Mouse (Mus musculus) heart, postnatal 36 days (tissue): ENCODE measurements at regions not wholly inside any gene's neighbourhood (a gene's known extent, or its start where the extent isn't known, plus 50 kb on each side); places are given as distances from the start of the nearest gene placed in this dataset.
A peak's percentile ranks its signal among the peaks of the same experiment; 100 is the strongest.

Source experiments
- DNase-seq, 2 experiments: peaks; one replicate each; pipeline ENCODE4 v3.0.0; 2021 to 2022
- intact Hi-C: fragments of 180-260 bp; cut with DNase I; formaldehyde crosslinking; loops from one replicate; pipeline ENCODE4 v1.15.1; 2025

DNA sequence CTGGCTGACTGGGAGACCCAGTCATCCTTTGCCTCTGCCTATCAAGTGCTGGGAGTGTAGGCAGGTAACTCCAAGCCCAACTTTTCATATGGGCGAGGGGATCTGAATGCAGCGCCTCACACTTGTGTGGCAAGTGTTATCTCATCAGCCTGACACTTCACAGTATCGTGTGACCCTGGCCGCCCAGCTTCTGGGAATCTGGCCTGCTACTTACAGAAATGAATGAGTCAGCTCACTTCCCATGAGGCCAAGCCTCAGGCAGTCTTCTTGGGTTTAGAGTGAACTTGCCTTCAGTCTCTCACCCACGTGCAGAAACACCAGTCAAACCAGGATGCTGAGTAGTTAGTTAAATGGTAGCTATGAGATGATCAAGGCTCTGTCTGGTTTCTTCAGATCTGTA is 156.5 kb downstream of the En1 start:
- intact Hi-C loops = no loop called here

DNA sequence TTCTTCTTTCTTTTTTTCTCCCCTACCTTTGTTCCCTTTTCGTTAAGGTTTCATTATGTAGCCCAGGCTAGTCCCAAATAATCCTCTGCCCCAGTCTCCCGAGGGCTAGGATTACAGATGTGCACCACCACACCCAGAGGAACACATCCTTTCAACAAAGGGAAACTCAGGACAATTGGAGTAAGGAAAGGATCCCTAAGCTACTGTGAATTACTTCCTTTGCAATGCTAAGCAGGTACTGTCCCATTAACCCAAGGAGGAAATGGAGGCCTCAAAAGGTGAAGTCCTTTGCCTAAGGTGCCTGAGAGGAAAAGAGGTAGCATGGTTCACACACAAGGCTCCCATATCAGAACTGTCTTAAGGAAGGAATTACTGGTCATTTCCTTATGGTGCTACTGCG is 157.2 kb downstream of the En1 start:
- intact Hi-C loops = no loop called here
- no peak for DNase-seq

More for the DNA sequence above, 156.5 kb downstream of the En1 start:
- DNase-seq = peak; percentile 20 to 23

DNA sequence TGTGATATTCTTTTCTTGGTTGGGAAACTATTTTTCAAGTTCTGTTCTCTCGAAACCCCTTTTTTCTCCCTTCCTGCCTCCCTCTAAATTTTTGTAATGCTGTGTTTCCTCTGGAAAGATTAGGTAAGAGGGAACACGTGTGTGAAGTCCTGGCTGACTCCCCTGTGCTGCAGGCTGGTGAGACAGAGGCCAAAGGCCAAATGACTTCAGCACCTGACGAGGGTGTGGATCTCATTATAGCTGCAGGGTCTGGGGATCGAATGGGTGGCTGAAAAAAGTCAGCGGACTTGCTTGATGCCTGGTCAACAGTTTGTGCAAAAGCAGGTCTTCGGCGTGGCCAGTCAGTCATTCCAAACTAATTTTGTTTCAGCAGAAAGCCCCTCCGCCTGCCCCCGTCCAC is 159.1 kb downstream of the En1 start:
- DNase-seq = no peak
- intact Hi-C loops = loop anchor here (5.0 kb wide), 1 partner anchor 161 kb away; no protein-coding TSS in a partner anchor

DNA sequence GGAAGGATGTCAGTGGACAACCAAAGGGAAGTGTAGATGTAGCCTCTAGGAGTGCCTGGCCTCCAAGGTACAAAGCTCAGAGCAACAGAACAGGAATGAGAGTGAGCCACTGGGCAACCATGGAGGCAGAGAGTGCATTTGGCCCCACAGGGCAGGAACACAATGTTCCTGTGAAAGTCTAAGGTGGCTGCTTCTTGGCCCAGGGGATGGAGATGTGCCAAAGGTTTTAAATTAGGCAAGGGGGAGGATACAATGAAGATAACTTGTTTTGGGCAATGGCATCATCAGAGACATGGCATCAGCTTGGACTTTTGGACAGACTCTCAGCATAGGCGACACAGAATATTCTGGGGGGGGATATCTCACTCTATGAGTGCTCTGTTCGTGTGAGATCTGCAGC is 160.3 kb downstream of the En1 start:
- peak in 1 of 2 experiments; percentile 34 for DNase-seq
- intact Hi-C loops = loop anchor here (5.0 kb wide), 1 partner anchor 160 kb away; no protein-coding TSS in a partner anchor

DNA sequence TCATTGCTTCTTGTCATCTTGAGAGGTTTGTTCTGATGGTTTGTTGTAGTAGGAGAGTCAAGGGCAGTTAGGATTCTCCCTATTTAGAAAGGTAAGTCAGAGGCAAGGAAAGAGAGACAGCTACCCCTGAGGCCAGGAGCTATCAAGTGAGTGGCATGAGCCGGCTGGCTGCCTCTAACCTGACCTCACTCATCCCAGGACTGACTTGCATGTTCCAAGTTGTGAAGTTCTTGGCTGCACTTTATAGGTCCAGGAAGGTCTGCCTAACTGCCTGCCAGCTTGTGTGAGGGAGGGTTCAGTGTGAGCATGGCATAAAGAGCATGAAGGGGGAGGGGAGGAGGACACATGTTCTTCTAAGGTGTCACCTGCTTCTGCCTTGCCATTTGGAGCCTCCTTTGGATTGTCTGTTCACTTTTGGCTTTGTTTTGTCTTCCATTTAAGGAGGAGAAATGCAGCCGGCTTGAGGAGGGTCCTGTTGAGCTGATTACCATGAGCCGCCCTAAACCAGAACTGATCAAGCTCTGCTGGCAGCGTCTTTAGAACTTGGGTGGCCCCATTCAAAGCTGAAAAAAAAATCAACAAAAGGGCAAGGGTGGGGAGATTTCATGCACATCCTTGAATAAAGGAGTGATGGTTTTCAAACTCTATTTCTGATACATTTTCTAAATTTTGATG is 160.8 kb downstream of the En1 start:
- intact Hi-C loops = loop anchor here (5.0 kb wide), 1 partner anchor 159 kb away; no protein-coding TSS in a partner anchor
- peak; percentile 10 to 29 for DNase-seq

DNA sequence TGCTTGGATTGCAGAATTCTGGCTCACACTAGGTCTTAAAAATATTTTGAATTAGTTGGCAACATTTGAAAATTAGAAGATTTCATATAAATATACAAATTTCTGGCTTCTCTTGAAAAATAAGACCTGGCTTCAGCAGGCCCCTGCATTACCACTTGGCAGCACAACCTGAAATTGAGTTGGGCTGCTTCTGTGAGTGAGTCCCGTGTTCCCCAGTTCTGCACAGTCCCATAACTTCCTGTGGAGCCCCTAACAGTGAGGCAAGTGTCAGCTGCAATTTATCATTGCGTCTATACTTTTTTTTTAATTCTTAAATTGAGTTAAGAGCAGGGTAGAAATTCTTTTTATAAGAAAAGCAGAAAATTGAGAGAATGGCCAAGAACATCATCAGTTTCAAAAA is 164.8 kb downstream of the En1 start:
- DNase-seq = no peak
- intact Hi-C loops = no loop called here

DNA sequence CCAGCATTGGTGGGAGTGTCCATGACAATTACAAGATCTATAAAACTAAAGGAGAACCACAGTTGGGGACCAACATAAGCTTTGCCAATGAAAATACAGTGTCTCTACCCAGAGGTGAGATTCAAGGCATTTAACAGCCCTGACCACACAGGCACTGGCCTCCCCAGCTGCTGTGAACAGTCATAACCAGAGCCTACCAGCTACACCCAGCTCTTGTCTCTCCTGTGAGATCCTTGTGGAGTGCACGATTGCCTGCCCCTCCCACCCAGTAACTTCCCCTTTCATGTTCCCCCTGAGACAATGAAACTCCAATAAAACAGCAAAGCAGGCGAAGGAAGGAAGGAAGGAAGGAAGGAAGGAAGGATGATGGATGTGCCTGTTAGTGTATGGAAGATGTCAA is 169.1 kb downstream of the En1 start:
- intact Hi-C loops = no loop called here
- no peak for DNase-seq

DNA sequence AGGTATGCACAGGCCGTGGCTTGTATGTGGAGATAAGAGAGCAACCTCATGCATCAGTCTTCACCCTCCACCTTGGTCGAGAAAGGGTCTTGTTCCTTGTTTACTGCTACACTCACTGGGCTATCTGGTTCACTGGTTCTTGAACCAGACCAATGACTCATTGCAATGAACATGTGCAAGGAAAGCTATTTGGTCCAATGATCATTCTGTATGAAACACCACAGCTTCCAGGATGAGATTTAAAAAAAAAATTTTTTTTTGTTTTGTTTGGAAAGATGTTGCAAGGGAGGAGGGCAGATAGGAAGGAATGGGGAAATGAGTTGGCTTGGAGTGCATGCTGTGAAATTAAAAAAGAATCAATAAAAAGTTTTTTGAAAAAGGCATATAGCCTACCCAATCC is 174.7 kb downstream of the En1 start:
- no peak for DNase-seq
- intact Hi-C loops = no loop called here

DNA sequence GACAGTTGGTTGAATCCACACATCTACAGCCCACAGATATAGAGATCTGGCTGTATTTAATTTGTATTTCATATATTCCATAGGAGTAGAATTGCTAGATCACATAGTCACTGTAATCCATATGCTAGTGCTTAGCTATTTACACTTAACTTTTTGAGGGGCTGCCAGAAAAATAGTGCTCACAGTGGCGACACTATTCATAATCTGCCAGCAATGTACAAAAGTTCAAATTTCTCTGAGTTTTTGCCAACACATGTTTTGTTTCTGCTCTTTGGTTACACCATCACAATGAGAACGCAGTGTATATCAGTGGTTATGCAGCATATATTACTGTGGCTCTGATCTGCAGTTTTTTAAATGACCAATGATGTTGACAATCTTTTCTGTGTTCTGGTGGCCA is 175.2 kb downstream of the En1 start:
- no peak for DNase-seq
- intact Hi-C loops = no loop called here

DNA sequence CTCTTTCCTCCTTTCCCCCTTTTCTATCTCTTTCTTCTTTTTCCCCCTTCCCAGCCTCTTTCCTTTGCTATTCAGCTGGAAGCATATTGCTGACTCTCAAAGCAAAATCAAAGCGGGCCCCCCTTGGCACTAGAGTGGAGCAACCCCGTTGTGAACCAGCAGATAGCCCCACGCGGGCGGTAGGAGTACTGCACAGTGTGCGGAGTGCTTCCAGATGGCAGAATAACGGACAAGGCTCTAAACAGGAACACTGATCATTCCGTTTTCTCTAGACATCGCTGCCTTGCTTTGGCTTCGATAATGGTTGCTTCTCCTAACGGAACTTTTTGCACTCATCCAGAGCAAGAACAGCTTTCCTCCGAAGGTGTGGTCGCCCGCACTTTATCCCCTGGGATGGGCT is 193.0 kb downstream of the En1 start:
- no peak for DNase-seq
- intact Hi-C loops = no loop called here

DNA sequence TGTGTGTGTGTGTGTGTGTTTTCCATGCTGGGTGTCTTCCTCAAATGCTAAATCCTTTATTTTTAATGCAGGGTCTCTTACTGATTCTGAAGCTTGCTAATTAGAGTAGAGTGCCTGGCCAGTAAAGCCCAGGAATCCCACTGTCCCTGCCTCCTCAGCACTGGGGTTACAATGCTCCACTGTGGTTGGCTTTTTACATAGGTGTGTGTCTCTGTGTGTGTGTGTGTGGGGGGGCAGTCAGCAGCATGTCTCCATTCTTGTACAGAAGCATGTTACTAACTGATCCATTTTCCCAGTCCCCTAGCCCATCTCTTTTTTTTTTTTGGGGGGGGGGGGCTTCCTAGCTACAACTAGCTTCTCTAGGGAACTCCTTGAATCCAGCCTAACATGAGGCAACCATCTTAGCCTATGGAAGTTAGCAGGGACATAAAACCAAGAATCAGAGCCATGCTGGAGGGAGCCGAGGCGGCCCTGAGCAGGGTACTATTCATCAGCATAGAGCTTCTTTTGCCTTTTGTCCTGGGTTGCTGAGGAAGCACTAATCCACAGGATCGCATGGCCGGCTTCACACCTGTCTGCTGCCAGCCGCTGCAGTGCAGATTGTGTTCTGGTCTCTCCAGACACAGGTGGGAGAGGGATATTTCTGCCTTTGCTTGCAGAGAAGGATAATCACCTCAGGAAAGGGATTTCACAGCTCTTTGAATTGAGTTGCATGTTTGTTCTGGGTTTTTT is 199.2 kb downstream of the En1 start:
- intact Hi-C loops = no loop called here
- no peak for DNase-seq

DNA sequence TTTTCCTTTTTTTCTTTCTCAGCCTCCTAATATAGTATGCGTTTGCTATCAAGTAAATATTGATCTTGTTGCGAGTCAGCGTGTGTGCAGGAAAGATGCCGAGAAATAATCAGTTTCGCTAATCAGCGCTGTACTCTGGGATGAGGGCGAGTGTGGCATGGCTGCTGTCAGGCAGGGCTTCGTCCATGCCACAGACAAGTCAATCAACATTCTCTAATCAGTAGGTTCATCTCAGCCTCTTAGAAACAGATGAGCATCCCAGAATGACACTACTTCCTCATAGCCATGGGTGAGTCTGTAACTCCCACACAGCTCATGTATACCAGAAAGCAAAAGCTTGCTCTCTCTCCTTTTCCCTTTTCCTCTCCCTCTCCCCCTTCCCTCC is 199.8 kb downstream of the En1 start:
- intact Hi-C loops = no loop called here
- no peak for DNase-seq

DNA sequence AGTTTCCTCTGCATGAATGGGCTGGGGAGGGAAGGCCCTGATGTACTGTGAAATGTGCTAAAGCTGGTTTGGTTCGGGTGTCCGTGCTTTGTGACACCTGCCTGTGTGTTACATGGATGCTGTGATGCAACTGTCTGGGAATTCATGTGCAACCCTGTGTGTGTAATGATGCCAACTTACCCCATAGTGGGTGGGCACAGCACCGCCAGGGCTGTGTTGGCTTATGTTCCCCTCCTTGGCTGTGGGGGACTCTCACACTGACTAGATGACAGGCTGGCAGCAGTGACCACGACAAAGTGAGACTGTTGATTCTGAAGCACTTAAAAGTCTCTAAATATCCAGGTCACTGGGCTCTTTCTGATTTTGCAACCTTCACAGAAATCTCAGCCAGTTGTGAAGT is 212.2 kb downstream of the En1 start:
- DNase-seq = no peak
- intact Hi-C loops = no loop called here

DNA sequence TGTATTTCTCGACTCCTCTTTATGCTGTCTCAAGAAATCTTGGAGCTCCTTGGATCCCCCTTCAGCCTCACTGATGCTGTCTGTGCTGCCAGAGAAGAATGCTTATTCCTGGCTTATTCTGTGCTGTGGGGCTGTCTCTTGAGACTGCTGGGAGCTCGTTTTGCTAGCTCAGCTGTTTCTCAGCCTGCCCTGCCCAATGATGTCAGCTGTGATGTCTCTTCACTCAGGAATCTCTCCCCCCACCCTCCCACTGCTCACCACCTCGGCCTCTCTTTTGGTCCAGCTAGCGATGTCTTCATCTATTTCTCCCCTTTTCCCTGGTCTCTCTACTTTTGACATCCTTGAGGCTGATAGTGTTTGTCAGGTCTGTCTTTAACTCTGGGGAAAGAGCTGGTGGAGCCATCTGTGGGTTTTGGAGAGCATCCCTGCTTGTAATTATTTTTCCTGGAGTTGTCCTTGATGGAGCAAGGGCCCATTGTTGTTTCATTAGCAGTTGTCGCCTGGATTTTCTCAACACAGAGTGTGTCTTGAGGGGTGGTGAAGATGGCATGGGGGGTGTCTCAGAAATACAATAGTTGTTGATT is 214.1 kb downstream of the En1 start:
- intact Hi-C loops = no loop called here
- no peak for DNase-seq

DNA sequence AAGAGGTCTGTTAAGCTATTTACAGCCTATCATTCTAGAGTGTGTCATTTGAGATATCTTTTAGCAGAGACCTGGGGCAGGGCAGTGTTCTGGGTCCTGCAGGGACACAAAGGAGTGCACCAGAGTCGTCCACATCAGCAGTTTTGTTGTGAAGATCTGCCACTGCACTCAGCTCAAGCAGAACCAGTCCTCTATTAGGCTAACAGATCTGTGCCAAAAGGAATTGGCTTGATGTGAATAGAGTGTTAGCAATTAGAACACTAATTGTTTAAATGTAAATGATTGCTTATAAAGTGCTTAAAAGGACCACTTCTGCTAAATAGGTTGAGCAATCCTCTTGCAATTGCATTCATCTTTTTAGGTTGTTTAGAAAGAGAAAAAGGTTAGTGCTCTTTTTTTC is 215.3 kb downstream of the En1 start:
- intact Hi-C loops = no loop called here
- no peak for DNase-seq

DNA sequence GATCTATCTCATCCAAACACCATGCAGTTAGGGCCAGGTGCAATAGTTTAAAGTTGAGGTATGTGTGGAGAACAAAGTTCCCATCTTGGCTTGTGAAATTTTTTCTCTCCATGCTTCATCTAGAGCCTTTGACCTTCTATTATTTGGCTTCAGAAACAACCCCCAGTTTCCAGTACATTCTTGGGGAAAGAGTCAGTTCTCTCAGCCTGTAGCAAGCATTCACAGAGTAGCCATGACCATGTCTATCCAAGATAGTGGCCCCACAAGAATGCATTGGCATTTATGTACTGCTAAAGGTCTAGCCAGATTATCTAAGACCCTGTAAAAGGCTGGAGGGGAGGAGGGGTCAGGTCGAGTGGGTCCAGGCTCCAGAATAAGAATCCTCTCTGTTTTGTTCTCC is 229.8 kb downstream of the En1 start:
- intact Hi-C loops = no loop called here
- DNase-seq = no peak

DNA sequence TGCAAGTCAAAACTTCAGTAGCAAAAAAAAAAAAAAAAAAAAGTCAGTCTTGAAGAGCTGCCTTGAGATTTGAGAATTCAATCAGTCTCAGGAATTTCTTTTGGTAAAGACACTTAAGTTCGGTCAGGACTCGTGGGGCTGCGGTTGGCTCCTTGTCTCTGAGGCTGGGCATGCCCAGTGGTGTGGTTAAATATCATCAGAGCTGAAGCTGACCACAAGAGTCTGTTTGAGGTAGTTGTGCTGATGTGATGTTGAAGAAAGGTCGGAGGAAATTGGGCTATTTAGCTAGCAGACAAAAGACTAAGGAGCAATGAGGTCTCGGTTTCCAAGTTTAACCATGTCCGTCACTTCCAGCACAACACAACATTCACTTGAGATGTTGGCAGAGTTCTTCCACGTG is 240.4 kb downstream of the En1 start:
- intact Hi-C loops = no loop called here
- no peak for DNase-seq

DNA sequence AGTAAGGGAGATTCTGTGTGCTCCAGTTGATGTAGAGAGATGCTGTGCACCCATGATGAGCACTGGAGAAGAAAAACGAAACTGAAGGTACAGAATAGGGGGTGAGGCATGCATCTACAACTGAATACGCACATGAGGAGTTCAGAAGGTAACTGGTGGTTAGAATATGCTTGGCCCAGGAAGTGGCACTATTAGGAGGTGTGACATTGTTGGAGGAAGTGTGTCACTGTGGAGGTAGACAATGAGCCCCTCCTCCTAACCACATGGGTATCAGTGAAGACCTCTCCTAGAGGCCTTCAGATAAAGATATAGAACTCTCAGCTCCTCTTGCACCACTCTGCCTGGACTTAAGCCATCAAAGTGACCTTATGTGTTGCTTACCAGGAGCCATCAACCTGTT is 243.9 kb downstream of the En1 start:
- intact Hi-C loops = no loop called here
- DNase-seq = no peak

DNA sequence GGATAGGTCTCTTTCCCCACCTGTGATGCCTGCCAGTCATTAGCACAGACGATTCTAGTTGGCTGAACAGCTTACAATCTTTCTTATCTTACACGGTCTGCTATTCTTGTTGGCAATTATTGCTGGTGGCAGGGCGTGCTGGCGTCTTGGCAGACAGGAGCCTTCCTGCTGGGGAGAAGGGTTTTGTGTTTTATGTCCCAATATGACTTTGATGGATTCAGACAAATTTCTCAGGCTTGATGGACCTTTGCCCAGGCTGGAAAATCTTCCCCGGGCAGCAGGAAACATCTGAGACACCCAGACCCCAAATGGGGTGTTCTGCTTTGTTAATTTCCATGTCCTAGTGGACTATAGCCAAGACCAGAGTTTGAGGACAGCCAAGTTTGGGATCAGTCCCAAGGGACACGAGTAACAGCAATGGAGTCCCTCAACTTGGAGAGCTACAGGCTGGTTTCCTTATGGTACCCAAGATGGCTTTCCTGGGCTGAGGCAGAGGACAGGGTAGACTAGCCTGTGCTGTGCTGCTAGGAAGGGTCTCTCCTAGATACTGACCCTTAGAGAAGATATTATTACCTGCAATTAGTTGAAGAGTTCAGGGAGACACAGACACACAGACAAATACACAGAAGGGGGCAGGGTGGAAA is 249.8 kb downstream of the En1 start:
- intact Hi-C loops = no loop called here
- peak in 1 of 2 experiments; percentile 15 for DNase-seq

DNA sequence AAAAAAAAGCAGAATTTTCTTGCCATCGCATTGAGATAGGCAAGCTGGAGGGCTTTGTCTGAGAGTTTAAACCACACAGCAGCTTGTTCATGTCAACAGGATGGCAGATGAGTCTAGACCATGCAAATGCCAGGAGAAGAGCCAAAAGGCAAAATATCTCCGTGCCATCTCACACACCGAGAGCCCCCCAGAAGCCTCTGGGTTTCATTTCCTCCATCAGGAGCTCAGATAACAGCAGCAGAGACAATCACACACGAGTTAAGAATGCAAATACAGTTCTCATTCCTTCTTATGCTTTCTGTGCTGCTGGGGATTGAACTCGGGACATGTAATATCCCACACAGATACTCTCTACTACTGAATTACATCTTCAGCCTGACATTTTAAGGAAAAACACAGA is 255.3 kb downstream of the En1 start:
- intact Hi-C loops = no loop called here
- DNase-seq = no peak

DNA sequence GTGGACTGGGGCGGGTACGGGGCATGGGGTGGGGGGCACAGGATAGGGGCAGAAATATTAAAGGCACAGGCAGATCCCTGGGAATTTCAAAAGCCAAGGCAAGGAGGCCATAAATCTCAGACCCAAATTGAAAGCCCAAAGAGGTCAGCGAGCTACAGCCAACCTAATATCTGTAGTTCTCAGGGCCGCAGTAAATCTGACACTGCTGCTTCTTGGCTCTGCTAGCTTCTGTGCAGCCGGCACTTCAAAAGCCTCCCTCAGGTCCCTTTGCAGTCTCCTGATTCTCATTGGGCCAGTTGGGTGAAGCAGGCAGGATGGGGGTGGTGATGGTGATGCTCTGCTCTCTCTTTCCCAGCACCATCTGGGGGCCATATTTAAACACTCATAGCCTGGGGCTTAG is 257.3 kb downstream of the En1 start:
- no peak for DNase-seq
- intact Hi-C loops = no loop called here

DNA sequence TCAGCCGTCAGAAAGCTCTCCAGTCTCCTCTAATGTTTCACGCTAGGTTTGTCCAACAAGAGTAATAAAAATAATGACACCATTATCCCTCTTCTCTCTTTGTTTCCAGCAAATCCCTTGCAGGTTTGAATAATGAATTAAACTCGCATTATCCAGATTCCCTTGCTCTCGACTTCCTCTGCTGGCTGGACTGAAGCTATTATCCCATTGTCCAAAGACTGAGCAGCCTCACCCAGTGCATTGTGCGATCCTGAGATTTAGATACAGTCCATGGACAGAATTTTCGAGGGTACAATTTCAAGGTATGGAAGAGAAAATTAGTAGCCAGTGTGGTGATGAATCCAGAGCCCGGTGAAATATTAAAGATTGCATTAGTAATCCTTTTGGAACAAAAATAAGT is 270.3 kb downstream of the En1 start:
- intact Hi-C loops = no loop called here
- no peak for DNase-seq
